Mouse (Mus musculus): ENCODE results near the gene Slc41a1. TPM values are rescaled to one million over a fixed set of nuclear protein-coding genes. Genes with fewer than 3 reads are reported as not detected.
A peak's percentile ranks its signal among the peaks of the same experiment; 100 is the strongest.
"Not testable (repeated sequence)": the region's sequence is repeated elsewhere in the genome, so short reads cannot be mapped to it uniquely, and the experiment has no call there.

Gene Slc41a1
- total RNA-seq (2021) = 10 to 100 TPM; 38.3 to 59.0 TPM
- long read RNA-seq, experiment 1, partial matches to known transcripts = 0 of 10 reads
- long read RNA-seq, experiment 1, other reads (novel, unspliced or antisense) = 10 of 10 reads
- long read RNA-seq, experiment 2, full-length matches to known transcripts = 5 of 9 reads
- long read RNA-seq, experiment 2, partial matches to known transcripts = 1 of 9 reads
- long read RNA-seq, experiment 2, other reads (novel, unspliced or antisense) = 3 of 9 reads

DNA sequence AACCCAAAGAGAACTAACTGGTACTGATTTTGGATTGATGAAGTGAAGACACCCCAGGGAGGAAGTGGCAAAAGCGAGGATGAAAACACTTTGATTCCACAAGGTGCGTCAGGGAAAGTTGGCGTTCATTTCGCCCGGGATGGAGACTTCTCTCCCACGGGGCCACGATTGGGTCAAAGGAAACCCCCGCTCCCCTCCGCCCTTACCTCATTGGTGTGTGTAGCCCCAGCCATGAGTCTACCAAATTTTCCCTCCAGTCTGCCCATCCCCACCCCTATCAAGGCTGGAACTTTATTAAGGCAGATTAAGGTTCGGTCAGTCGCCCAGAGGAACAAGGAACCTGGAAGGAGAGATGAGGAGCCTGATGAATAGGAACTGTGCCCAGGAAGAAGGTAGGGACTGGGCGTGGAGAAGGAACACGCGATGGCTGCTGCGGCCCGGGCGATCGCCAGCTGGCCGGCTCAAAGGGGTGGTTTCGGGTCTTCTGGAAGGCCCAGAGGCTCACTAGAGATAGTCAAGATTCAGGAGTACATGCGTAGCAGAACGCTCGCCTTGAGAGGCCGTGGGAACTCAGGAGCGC, at the start of gene Slc41a1:
TSS of gene Slc41a1 (plus strand) at position 287 of the 580 bp plus-strand sequence.
- no peak for DNase-seq

DNA sequence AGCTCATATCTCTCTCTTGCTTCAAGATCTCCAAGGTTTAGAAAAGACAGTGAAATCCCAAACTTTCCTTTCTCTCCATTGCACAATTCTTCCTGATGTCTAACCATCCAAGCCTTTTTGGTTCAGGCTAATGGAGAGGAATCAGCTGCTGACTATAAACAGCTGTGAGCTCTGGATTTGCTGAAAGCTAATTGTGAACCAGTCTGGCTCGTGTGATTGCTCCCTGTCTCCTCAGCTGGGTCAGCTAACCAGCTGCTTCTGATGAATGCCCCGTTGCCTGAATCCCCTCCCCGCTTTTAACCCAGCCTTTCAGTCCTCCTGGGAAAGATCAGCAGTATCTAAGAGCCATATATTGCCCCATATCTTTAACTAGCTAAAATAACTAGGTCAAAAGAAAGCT, 32.7 kb upstream of the Slc41a1 start:
- no peak for DNase-seq

GRCm38 (mm10) chr1:131795171-131795570, 32.1 kb upstream of the Slc41a1 start:
- no peak for DNase-seq

- peak; percentile 77 to 78 for DNase-seq
These were observed 29.9 kb upstream of the Slc41a1 start, which contains the start of gene Pm20d1 for GRCm38 (mm10) chr1:131797202-131797909. Gene Pm20d1, plus strand, starts transcription at chr1:131797381.

- DNase-seq = no peak
These were observed 27.3 kb upstream of the Slc41a1 start for GRCm38 (mm10) chr1:131800001-131800400.

DNA sequence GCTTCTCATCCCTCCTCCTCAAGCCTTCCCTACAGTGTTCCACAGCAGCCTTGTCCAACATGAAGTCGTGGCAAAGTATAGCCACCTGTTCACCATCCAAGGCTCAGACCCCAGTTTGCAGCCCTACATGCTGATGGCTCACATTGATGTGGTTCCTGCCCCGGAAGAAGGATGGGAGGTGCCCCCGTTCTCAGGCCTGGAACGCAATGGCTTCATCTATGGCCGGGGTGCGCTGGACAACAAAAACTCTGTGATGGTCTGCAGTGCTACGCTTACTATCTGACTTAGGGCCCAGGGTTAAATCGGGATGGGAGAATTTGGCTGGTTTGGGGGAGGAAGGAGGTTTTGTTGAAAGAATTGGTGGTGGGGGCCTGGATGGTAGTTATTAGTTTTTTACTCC, 26.2 kb upstream of the Slc41a1 start:
- no peak for DNase-seq

GRCm38 (mm10) chr1:131802652-131803051, 24.6 kb upstream of the Slc41a1 start:
- peak in 1 of 2 experiments; percentile 36 for DNase-seq

GRCm38 (mm10) chr1:131804166-131804565, 23.1 kb upstream of the Slc41a1 start:
- DNase-seq = no peak

DNA sequence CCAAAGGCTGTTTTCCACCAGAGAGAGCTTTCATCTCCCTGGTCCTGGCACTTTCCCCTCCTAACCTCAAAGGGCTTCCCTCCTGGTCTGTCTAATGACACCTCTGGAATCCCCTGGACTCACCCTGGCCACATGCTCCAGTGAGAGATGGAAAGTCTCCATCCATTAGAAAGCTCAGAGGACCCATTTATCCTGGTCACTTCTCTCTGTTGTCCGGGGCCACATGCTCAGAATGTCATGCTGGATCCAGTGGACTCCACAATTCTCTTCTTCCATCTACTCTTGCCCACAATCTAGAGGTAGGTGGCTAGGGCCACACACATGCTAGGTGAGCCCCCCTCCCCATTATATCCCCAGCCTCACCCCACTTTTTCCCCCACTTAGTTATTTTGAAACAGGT, 18.3 kb upstream of the Slc41a1 start:
- no peak for DNase-seq

DNA sequence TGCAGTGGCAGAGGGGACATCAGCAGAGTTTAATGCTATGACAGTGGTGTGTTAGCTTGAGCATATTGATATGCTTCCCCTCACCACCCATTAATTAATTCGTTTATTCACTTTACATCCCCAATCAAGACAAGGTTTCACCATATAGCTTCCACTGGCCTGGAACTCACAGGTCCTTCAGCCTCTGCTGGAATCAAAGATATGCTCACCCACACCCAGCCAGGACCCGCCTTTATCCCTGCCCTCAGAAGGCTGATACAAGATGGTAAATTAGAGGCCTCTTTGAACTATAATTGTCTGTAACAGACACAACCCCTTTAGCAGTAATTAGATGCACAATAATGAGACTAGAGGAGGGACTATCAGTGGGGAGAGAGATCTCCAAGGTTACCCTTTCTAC, 17.6 kb upstream of the Slc41a1 start:
- DNase-seq = no peak

GRCm38 (mm10) chr1:131811393-131811792, 15.9 kb upstream of the Slc41a1 start:
- no peak for DNase-seq

- no peak for DNase-seq
These were observed 15.3 kb upstream of the Slc41a1 start for GRCm38 (mm10) chr1:131812006-131812405.

- DNase-seq = no peak
These were observed 14.5 kb upstream of the Slc41a1 start for GRCm38 (mm10) chr1:131812631-131813295.

GRCm38 (mm10) chr1:131813731-131814130, 13.6 kb upstream of the Slc41a1 start:
- no peak for DNase-seq

DNA sequence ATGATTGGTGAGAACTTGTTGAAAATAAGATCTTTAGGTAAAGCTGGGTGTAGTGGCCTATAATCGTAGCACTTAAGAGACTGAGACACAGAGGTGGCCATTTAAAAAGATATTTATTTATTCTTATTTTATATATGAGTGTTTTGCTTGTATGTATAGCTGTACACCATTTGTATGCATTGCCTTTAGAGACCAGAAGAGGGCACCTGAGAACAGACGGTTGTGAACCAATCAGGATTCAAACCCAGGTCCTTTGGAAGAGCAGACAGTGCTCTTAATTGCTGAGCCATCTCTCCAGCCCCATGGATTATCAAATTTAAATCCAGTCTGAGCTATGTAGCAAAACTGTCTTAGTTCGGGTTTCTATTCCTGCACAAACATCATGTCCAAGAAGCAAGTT, 13.1 kb upstream of the Slc41a1 start:
- DNase-seq = no peak

GRCm38 (mm10) chr1:131816886-131817285, 10.4 kb upstream of the Slc41a1 start:
- DNase-seq = no peak

DNA sequence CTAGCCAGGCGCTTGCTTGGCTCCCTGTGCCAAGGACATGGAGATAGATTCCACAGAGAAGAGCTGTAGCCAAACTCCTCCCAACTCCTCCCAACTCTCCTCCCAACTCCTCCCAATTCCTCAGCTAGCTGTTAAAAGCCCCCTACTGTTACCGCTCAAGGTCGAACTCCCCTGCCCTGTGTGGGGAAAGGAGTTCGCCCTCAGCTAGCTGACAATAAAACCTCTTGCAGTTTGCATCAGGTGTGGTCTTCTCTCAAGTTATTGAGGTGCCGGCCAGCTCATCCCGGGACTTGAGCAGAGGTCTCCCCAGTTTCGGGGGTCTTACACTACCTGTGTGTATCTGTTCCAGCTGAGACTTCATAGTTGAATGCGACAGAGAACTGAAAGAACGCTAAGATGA, 6.9 kb upstream of the Slc41a1 start:
- not testable (repeated sequence) for DNase-seq

DNA sequence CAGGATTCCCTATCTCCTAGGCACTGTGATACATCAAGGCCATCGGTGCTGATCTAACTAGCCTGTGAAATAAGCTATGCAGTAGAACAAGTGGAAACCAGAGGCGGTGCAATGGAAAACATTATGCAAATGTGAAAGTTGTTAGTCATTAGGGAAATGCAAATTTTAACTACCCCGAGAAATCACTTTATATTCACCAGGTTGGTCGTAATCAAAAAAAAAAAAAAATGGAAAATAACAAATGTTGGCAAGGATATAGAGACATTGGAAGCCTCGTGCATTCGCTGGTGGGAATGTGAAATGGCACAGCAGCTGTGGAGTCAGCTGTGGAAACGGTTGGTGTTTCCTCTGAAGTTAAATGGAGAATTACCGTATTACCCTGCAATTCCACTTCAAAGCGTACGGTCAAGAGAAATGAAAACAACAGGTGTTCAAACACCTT, 6.4 kb upstream of the Slc41a1 start:
- DNase-seq = no peak

DNA sequence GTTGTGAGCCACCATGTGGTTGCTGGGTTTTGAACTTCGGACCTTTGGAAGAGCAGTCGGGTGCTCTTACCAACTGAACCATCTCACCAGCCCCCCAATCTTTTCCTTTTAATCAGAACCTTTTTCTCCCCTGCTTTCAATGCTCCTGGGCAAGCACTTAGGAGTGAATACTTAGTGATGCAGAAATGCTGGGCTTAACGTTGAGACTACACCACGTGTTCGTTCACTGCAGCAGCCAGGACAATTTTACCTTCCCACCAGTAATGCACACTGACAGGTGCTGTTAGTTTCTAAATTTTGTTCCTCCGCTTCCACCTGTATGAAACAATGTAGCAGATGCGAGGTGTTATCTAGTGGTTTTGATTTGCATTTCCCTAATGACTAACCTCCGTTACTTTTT, 5.0 kb upstream of the Slc41a1 start:
- DNase-seq = no peak

DNA sequence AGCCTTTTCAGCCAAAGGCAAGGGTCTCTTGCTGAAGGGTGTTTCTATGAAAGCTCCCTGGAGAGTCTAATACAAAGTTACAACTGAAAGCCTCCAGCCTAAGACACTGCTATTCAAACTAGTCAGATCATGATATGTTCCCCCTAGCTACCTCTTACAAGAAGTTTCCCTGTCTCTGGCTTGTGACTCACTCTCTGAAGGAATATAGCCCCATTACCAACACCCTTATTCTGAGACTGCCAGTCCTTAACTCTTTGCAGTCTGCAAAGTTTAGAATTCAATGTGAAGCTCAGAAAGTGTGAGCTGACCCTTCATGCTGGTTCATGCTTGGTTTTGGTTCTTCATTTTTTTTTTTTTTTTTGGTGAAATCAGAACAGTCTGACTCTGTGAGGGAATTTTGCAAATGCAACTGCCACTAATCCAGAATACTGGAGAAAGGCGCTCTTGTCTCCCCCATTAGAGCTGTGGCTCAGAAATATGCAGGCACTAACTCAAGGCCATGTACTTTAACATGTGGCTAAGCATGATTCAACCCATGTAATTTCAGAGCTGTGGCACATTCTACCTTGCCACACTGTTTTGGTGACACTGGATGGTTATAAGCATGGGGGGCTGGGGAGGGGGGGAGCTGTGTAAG, 4.3 kb upstream of the Slc41a1 start:
- no peak for DNase-seq

DNA sequence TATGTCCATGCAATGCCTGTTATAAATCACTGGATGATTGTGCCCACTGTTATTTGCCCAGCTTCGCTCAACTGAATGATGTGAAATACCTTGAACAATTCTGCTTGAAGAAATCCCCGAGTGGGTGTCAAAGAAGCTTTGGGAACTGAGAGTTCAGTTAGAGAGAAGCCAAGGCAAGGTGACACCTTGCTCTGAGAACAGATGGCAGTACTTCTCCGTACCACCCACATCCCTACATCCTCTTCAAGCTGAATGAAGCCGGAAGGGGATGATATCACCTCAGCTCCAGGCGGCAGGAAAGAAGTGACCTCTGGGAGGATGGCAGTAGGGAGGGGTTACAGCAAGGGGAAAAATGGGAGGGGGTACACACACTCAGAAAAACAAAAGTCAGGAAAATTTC, 3.7 kb upstream of the Slc41a1 start:
- no peak for DNase-seq

- no peak for DNase-seq
These were observed 2.6 kb upstream of the Slc41a1 start for GRCm38 (mm10) chr1:131824528-131825181.
